Mouse (Mus musculus) CH12.LX (cell line): ENCODE measurements around the gene Slc38a9.

Source experiments
- CTCF ChIP-seq, 2 experiments: IDR thresholded peaks in 1 of 2; conservative IDR thresholded peaks in 1 of 2; 2 replicates each; pipeline ENCODE4 v1.5.1; 2011 to 2012; ENCODE audit warnings: low read depth in 2 of 2, low read length in 2 of 2, improper control_type of control experiment in 1 of 2, inconsistent platforms in 1 of 2, mild to moderate bottlenecking in 1 of 2, moderate library complexity in 1 of 2
- ELF1 ChIP-seq: IDR thresholded peaks from 2 replicates; pipeline ENCODE4 v1.6.1; 2014; ENCODE audit warnings: low read depth, mild to moderate bottlenecking, inconsistent platforms, low read length, improper control_type of control experiment
- EP300 ChIP-seq: IDR thresholded peaks from 2 replicates; pipeline ENCODE4 v1.6.1; 2011; ENCODE audit warnings: low read length, improper control_type of control experiment
- HCFC1 ChIP-seq: IDR thresholded peaks from 2 replicates; pipeline ENCODE4 v1.6.1; 2012; ENCODE audit warnings: low read depth, mild to moderate bottlenecking, inconsistent platforms, low read length, improper control_type of control experiment
- JUN ChIP-seq: IDR thresholded peaks from 2 replicates; pipeline ENCODE4 v1.6.1; 2011; ENCODE audit warnings: low read depth, mild to moderate bottlenecking, low read length, improper control_type of control experiment, moderate library complexity; ENCODE audit not compliant: insufficient read depth
- MYC ChIP-seq: IDR thresholded peaks from 2 replicates; pipeline ENCODE4 v1.6.1; 2011; ENCODE audit warnings: low read depth, mild to moderate bottlenecking, improper control_type of control experiment, low read length
- NELFE ChIP-seq: IDR thresholded peaks from 2 replicates; pipeline ENCODE4 v1.6.1; 2011; ENCODE audit warnings: low read depth, low read length, improper control_type of control experiment
- POLR2A ChIP-seq: IDR thresholded peaks from 2 replicates; pipeline ENCODE4 v1.6.1; 2011; ENCODE audit warnings: low read depth, mild to moderate bottlenecking, improper control_type of control experiment, low read length
- RCOR1 ChIP-seq: conservative IDR thresholded peaks from 2 replicates; pipeline ENCODE4 v1.6.1; 2012; ENCODE audit warnings: low read depth, mild to moderate bottlenecking, inconsistent platforms, low read length, improper control_type of control experiment
- TBP ChIP-seq: conservative IDR thresholded peaks from 2 replicates; pipeline ENCODE4 v1.6.1; 2011; ENCODE audit warnings: low read depth, low read length, improper control_type of control experiment
- UBTF ChIP-seq: IDR thresholded peaks from 2 replicates; pipeline ENCODE4 v1.6.1; 2012; ENCODE audit warnings: low read depth, mild to moderate bottlenecking, inconsistent platforms, low read length, improper control_type of control experiment, moderate library complexity
- USF1 ChIP-seq: IDR thresholded peaks from 2 replicates; pipeline ENCODE4 v1.6.1; 2014; ENCODE audit warnings: low read depth, mild to moderate bottlenecking, inconsistent platforms, low read length, improper control_type of control experiment

- no peak for TF ChIP-seq ELF1
- TF ChIP-seq RCOR1, result no peak
- no peak for TF ChIP-seq USF1
- TF ChIP-seq JUN, result no peak
- no peak for TF ChIP-seq EP300
- TF ChIP-seq CTCF (conservative IDR thresholded peaks at IDR 0.05 in 1 of 2, IDR thresholded peaks at IDR 0.05 in 1 of 2; ENCODE audit: low read depth in 2 of 2, low read length in 2 of 2), result no peak
- TF ChIP-seq TBP, result no peak
- no peak for TF ChIP-seq UBTF
- no peak for TF ChIP-seq NELFE
- no peak for TF ChIP-seq HCFC1
- no peak for TF ChIP-seq POLR2A
- TF ChIP-seq MYC, result no peak
These were observed 14.9 kb upstream of the Slc38a9 start for GRCm38 (mm10) chr13:112645529-112646186.
